Mouse (Mus musculus) heart, postnatal 36 days (tissue): Measurements from ENCODE around the gene Ccr2. TPM values are rescaled to one million over a fixed set of nuclear protein-coding genes. Genes with fewer than 3 reads are reported as not detected.
"Not testable (repeated sequence)": the region's sequence is repeated elsewhere in the genome, so short reads cannot be mapped to it uniquely, and the experiment has no call there.

Experiments used
- DNase-seq, 2 experiments: peaks; one replicate each; pipeline ENCODE4 v3.0.0; 2021 to 2022
- intact Hi-C: fragments of 180-260 bp; cut with DNase I; formaldehyde crosslinking; loops from one replicate; pipeline ENCODE4 v1.15.1; 2025
- total RNA-seq, 2 experiments: library from RNA; stranded (reverse); gene quantifications; 2 replicates each; pipeline ENCODE4 v1.2.3; 2021

Gene Ccr2
- total RNA-seq, 2 experiments from 2014 or later, result 1.2 to 1.7 TPM

DNA sequence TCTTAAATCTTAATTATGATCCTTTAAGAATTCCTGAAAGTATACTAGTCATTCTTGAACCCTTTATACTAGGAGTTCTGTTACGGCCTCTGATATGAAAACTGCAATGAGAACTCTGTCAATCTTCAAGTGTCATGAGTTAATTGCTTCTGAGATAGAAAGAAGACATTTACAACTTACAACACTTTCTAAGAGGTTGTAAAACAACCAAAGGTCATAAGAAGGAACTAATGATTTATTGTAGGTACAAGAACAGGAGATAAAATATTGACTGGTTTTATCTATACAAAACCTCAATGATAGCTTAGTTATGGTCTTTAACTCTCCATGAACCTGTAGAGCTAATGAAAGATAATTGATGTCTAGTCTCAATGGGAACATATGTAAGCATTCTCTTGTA, 12.0 kb downstream of the Ccr2 start:
- no peak for DNase-seq
- intact Hi-C loops, result no loop called here

DNA sequence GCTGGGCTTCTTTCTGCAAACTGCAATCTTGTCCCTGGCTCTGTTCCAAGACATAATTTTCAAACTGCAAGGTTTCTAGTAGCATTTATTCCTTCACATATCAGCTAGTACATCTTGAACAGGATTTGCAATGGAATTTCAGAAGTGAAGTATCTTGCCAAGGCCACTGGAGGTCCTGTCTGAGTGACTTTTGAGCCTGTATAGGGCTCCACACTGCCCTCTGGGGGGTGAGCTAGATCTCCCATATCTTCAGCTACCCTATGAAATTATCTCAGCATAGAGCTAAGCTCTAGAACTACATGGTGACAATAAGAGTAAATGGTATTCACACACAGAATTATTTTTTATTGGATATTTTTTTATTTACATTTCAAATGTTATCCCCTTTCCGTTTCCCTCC, 16.7 kb downstream of the Ccr2 start:
- intact Hi-C loops, result no loop called here

DNA sequence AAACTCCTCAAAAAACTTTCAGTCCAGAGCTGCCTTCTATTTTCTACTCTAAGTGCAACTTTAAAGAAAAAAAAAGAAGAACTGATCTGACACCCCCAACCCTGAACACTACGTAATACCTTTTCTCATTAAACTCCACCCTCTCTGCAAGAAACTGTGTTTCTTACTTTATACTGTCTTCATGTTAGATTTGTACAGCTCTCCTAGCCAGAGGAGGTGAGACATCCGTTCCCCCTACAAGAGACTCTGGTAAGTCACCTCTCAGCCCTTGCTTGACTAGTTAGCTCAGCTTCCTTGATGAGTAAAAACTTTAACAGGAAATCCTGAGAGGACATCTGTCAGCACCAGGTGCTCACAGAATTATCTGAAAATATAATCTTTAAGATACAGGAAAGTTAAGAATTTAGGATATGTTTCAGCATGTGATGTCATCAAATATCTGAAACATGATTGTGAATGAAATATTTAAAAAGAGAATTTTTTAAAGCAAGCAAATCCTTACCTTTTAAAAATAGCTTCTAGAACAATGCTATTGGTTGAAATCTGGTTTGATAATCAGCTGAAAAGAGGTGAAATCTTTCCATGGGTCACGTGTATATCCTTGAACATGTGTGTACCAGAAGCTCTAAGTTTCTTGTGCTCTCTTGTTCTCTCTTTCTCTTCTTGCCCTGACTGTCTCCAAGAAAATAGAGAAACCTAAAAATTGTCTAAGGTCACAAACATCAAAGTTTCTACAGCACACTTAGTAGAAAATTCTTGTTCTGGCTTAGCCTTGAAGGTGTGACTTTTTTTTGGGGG, 19.8 kb downstream of the Ccr2 start, which contains the start of gene Ccr5:
Gene Ccr5, plus strand, starts transcription at position 157 of the 798 bp plus-strand sequence.
- DNase-seq, result no peak
- intact Hi-C loops, result no loop called here

More for the DNA sequence above, 16.7 kb downstream of the Ccr2 start:
- DNase-seq, result peak in 1 of 2 experiments; percentile 44

DNA sequence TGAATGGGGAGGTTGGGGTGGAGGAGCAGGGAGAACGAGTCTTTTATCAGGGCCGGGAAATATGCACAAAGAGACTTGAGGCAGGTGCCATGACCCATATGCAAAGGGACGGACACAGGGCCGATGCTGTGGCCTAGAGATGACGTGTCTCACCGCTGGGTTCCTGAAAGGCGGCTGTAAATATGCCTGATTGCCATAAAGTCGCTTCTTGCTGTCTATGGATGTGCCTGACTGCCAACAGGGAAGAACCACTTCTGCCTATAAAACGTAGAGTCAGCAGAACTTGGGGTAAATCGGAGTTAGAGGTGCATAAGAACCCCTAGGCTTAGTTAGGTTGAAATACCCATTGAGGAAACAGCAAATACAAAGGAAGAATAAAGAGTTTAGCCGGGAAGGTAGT, 23.8 kb downstream of the Ccr2 start:
- intact Hi-C loops, result loop anchor here (5.0 kb wide), 1 partner anchor 93 kb away; no protein-coding TSS in a partner anchor
- no peak for DNase-seq

DNA sequence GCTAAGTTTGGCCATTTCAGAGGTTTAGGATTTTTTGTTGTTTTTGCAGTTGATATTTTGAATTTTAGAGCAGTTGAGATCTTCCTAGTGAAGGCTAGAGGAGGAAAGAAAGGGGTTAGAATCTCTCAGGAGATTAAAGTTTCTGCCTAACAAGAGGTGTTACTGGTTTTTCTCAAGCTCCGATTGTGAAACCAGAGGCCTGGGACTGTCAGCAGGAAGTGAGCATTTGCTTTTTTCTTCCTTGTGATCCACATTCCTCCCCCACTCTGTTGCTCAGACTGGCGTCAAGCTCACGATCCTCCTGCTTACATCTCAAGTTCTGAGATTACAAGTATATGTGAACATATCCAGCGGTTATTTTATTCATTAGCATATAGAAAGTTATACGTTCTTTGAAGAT, 24.6 kb downstream of the Ccr2 start:
- intact Hi-C loops, result loop anchor here (5.0 kb wide), 1 partner anchor 94 kb away; no protein-coding TSS in a partner anchor
- no peak for DNase-seq

DNA sequence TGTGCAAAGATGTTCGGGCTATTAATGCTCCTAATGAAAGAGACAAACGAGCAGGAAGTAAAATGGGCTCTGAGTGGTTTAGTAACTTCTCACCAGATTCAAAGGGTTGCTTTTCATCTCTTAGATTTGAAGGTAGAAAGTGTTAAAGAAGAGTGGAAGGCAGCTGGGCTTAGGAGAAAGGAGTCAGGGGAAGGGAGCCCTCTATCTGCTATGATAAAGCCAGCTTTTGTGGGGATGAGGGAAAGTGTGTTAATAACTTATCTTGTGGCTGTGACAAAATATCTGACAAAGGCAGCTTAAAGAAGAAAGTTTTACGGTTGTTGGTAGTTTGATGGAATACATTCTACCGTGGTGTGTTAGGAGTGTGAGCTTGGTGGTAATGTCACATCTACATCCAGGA, 25.7 kb downstream of the Ccr2 start:
- intact Hi-C loops, result loop anchor here (5.0 kb wide), 1 partner anchor 95 kb away; no protein-coding TSS in a partner anchor
- DNase-seq, result no peak

DNA sequence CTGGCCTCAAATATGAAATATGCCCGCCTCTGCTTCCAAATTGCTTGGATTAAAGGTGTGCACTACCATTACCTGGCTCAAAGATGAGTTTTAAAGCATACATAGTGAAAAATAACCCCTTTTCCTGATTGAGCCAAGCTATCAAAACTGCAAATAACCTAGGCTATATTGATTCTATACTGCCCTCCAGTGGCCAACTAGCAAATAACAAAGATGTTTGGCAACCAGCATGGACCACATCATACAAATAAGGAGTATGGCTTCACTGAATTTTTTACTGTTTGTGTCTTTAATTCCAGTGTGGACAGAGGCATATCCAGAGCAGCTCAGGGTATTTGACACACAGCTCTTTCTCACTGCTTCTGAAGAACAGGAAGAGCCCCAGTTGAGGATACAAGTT, 26.6 kb downstream of the Ccr2 start:
- intact Hi-C loops, result loop anchor here (5.0 kb wide), 1 partner anchor 96 kb away; no protein-coding TSS in a partner anchor
- DNase-seq, result peak; percentile 30 to 49

DNA sequence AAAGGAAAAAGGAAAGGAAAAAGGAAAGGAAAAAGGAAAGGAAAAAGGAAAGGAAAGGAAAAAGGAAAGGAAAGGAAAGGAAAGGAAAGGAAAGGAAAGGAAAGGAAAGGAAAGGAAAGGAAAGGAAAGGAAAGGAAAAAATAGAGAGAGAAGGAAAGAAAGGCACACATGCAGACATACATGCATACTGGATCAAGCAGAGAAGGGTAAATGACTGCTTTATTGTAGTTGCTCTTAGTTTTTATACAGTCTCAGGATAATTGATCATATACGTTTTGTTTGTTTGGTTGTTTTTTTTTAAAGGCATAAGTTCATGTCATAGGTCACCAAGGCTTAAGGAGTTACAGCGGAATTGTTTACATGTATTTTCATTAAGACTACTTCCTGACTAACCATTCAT, 31.1 kb downstream of the Ccr2 start:
- intact Hi-C loops, DNase-seq: not testable (repeated sequence)

DNA sequence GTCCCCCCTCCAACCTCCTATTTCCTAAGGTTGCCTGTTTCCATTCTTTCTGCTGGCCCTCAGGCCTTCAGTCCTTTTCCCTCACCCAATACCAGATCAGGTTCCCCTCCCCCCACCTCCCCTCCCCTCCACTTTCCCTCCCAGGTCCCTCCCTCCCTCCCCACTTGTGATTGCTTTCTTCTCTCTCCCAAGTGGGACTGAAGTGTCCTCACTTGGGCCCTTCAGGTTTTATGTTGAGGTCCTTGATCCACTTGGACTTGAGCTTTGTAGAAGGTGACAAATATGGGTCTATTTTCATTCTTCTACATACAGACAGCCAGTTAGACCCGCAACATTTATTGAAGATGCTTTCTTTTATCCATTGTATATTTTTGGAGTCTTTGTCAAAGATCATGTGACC, 33.2 kb downstream of the Ccr2 start:
- DNase-seq, intact Hi-C loops: not testable (repeated sequence)

DNA sequence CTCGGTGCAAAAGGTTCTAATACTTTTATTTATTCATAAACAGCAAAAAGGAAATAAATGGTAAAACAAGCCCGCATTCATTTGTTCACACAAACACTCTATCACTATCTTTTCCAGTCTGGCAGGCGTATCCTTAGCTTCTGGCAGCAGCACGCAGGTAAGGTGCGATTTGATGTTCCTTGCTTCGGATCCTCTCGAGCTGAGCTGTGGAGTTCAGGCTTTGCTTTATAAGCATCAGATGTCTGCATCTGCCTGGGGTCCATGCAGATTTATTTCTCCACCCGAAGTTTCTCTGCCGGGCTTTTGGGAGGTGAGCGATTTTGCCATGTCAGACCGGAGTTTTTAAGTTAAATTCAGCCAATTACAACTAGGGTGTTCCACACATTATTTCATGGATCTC, 35.9 kb downstream of the Ccr2 start:
- DNase-seq, result no peak
- intact Hi-C loops, result no loop called here

DNA sequence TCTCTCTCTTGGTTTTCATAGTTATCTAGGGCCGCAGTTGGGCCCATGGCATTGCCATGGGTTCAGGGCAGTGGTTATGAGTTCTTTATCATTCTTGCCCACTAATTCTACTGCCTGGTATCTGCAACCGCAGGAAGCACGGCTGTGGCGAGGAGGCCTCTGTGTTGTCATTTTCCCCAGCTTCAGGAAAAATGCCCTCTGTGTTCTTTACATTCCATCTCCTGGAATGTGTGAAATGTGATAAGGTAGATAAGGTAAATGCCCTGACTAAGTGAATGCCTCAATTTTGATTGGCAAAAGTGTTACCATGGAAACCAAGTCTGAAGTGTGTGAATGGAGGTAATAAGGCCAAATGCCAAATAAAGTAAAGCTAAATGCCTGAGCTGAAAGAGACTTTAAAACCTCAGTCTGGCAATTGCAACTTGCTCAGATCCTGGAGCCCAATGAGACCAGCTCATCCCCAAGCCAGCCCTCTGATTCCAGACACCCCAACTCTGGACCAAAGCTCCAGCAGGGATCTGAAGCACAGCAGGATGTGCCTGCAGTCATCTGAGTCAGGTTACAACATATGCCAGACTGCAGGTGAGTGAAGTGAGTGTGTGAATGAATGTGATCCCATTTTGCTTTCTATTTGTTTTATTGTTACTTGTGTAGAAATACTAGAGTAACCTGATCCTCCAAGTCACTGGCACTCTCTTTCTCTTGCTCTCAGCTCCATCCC, 36.5 kb downstream of the Ccr2 start:
- intact Hi-C loops, result no loop called here
- no peak for DNase-seq

DNA sequence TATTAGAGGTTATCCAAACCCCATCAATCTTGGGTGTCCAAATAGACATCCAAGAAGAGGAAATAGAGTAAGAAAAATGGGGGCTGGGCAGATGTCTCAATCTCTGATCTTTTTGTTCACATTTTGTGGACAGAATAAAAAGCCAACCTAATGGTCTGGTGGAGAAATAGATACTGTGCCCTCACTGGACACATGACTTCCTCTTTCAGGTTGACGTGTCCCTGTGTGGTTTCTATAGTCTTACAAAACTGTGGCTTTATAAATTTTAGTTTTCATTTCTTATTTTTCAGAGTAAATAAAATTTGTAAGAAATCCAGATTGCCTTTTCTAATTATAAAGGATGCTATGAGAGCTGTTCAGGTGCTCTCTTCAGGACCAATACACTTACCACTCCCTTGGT, 41.9 kb downstream of the Ccr2 start:
- intact Hi-C loops, result no loop called here
- no peak for DNase-seq

DNA sequence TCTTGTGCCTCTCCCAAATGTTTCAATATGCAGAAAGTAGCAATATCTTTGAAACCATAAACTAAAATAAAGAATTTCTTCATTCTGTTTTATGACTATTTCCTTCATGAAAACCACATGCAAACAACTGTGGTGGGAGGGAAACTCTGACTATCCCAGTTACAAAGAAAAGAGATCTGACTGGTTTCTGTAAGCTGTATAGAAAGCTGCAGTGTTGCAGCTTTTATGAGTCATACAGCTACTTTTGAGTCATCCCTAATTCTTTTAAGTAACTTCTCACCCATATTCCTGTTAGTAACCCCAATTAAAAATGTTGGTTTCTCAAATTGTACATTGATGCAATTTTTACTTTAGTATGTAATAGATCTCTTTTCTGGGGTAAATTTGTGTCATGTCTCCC, 44.6 kb downstream of the Ccr2 start:
- intact Hi-C loops, result no loop called here
- DNase-seq, result no peak

Other genes starting within 250 kb of the Ccr2 start
- gene Xcr1, start 239.9 kb upstream of the Ccr2 start, total RNA-seq, result not detected
- 1 to 10 TPM; 1.1 to 1.3 TPM for gene Ccr1, start 133.3 kb upstream of the Ccr2 start, total RNA-seq
- not detected for gene Ccr1l1, start 123.5 kb upstream of the Ccr2 start, total RNA-seq
- gene Ccr3, start 80.0 kb upstream of the Ccr2 start, total RNA-seq, result not detected
- 1 to 10 TPM; 1.5 to 5.1 TPM for gene Ccr5, start 19.6 kb downstream of the Ccr2 start, total RNA-seq
- gene 2010315B03Rik, start 210.7 kb downstream of the Ccr2 start, total RNA-seq, result 10 to 100 TPM; 11.6 to 11.7 TPM